Mouse (Mus musculus) adrenal gland, postnatal 4 days (tissue): ENCODE results near the gene Ifitm3. TPM values are rescaled to one million over a fixed set of nuclear protein-coding genes. Genes with fewer than 3 reads are reported as not detected.
"Not testable (repeated sequence)": the region's sequence is repeated elsewhere in the genome, so short reads cannot be mapped to it uniquely, and the experiment has no call there.

ENCODE experiments used
- DNase-seq, 2 experiments: peaks; one replicate each; pipeline ENCODE4 v3.0.0; 2021 to 2022; ENCODE audit warnings: low spot score in 2 of 2, mixed read lengths in 2 of 2
- total RNA-seq, 2 experiments: library from RNA; stranded (reverse); gene quantifications; 2 replicates each; pipeline ENCODE4 v1.2.3; 2021

The Ifitm3 gene
- total RNA-seq, 2 experiments from 2014 or later, result 109 to 115 TPM

GRCm38 (mm10) chr7:141006446-141006845, 4.1 kb downstream of the Ifitm3 start:
- DNase-seq, result no peak

- DNase-seq, result no peak
These were observed 7.1 kb downstream of the Ifitm3 start for GRCm38 (mm10) chr7:141003248-141004010.

- no peak for DNase-seq
These were observed 9.5 kb downstream of the Ifitm3 start for GRCm38 (mm10) chr7:141000881-141001708.

- no peak for DNase-seq
These were observed 11.5 kb downstream of the Ifitm3 start for GRCm38 (mm10) chr7:140998853-140999700.

GRCm38 (mm10) chr7:140997817-140998216, 12.8 kb downstream of the Ifitm3 start:
- DNase-seq, result no peak

- DNase-seq, result no peak
These were observed 19.4 kb downstream of the Ifitm3 start for GRCm38 (mm10) chr7:140991117-140991689.

GRCm38 (mm10) chr7:140990622-140991021, 19.9 kb downstream of the Ifitm3 start:
- no peak for DNase-seq

- no peak for DNase-seq
These were observed 20.4 kb downstream of the Ifitm3 start for GRCm38 (mm10) chr7:140990185-140990584.

- DNase-seq, result no peak
These were observed 21.5 kb downstream of the Ifitm3 start for GRCm38 (mm10) chr7:140989022-140989421.

- no peak for DNase-seq
These were observed 23.1 kb downstream of the Ifitm3 start for GRCm38 (mm10) chr7:140987182-140988138.

- no peak for DNase-seq
These were observed 27.6 kb downstream of the Ifitm3 start for GRCm38 (mm10) chr7:140982971-140983370.

- DNase-seq, result no peak
These were observed 28.9 kb downstream of the Ifitm3 start for GRCm38 (mm10) chr7:140981704-140982103.

- not testable (repeated sequence) for DNase-seq
These were observed 33.9 kb downstream of the Ifitm3 start for GRCm38 (mm10) chr7:140976720-140977119.

GRCm38 (mm10) chr7:140975465-140975864, 35.1 kb downstream of the Ifitm3 start:
- DNase-seq, result no peak

- DNase-seq, result no peak
These were observed 35.6 kb downstream of the Ifitm3 start for GRCm38 (mm10) chr7:140974940-140975339.

- no peak for DNase-seq
These were observed 37.0 kb downstream of the Ifitm3 start for GRCm38 (mm10) chr7:140973396-140974165.

- DNase-seq, result no peak
These were observed 38.9 kb downstream of the Ifitm3 start for GRCm38 (mm10) chr7:140971479-140972171.

- no peak for DNase-seq
These were observed 39.6 kb downstream of the Ifitm3 start for GRCm38 (mm10) chr7:140970931-140971330.
